Mouse (Mus musculus): Measurements from ENCODE around the gene Slx4ip. TPM values are rescaled to one million over a fixed set of nuclear protein-coding genes. Genes with fewer than 3 reads are reported as not detected.

Gene Slx4ip
- 0.85 TPM for polyA plus RNA-seq (2015; fragmentation: Illumina TruSeq; extraction: RNeasy Lipid Tissue Mini Kit (QIAGEN cat#74804); ENCODE audit: insufficient read depth, low read depth, low replicate concordance)

DNA sequence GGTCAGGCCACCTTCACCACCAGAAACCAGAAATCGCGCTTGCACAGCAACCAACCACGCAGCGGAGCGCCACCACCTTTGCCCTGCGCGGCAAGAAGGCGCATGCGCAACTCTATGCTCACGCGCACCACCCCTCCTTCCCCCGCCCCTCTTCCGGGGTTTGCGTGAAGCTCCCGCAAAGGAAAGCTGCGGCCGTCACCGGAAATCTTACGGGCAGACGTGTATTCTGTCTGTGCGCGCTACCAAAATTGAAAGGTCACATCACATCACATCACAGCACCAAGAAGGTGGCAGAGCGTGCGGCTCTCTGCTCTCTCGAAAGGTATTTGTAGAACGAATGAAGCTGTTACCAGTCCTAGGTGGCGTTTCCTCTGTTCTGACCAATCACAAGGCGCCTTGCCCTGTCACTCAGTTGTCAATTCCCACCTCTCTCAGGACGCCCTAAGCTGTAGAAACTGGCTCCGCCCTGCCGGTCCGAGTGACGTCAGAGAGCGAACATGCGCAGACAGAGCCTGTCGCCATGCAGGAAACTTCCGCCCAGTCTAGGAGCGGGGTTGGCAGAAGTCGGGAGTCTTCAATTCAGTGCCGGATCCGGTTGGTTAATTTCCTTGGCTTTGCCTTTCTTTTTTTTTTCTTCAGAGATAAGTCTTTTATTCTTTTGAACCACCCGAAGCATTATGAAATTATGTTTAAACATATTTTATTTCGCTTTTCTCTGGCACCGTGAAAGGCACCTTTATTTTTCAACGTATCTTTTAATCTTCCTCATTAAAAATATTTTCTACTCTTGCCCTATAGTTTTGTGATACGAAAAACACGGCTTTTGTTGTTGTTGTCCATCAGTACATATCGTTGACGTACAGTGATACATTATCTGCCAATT, at the start of gene Slx4ip, which contains the start of the genes AL731706.1 and Mkks:
TSS of gene Slx4ip (plus strand) at position 151 of the 883 bp plus-strand sequence.
TSS of gene AL731706.1 (minus strand) at position 322 of the 883 bp plus-strand sequence.
TSS of gene Mkks (minus strand) at position 322 of the 883 bp plus-strand sequence.

DNA sequence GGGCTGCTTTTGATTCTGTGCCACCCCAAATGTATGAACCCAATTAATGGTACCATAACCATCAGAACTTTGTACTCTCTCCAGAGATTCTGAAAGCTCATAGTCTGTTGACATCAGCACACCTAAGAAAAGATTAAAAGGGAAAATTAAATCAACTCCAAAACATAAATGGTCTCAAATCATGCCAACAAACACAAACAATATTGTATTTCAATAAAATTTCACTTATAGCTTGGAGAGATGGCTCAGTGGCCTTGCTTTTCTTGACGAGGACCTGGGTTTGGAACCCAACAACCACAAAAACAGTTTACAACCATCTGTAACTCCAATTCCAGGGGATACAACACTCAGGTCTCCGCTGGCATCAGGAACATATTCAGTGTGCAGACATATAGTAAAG, 5.4 kb upstream of the Slx4ip start, which contains the start of gene AL731706.2:
TSS of gene AL731706.2 (minus strand) at position 101 of the 400 bp plus-strand sequence.

DNA sequence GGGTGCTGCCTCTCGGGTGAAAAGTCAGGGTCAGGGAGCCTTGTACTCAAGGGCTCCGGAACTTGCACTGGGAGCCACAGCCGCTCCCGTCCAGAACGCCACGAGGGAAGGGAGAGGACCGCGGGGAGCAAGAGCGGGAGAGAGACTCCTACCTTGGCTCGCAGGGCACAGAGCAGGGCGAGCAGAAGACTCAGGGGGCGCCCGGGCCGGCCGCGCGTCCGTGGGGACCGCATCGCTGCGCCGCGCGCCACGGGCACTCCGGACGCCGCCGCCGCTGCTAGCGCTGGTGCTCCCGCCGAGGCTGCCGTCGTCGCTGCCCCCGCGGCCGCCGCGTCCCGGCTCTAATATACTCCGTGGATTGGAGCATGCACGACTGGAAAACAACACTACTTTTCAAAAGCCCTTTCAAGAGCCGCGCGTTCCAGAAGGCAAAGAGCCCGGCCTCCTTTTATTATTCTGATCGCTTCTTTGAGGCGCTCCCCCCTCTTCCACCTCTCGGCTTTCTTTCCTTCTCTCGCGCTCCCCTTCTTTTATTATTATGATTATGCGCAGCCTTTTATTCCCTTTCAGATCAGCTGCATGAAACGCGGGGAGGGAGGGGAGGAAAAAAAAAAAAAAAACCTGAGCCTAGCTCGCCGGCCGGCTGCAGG, 225.1 kb downstream of the Slx4ip start, which contains the start of gene Jag1:
TSS of gene Jag1 (minus strand) at position 620 of the 650 bp plus-strand sequence.

Other genes starting within 250 kb of the Slx4ip start
- gene Snap25, start 177.8 kb upstream of the Slx4ip start, polyA plus RNA-seq (2015; fragmentation: Illumina TruSeq; extraction: RNeasy Lipid Tissue Mini Kit (QIAGEN cat#74804); ENCODE audit: insufficient read depth, low read depth, low replicate concordance) = 7.8 TPM
- gene AL731706.2, start 5.5 kb upstream of the Slx4ip start, polyA plus RNA-seq (2015; fragmentation: Illumina TruSeq; extraction: RNeasy Lipid Tissue Mini Kit (QIAGEN cat#74804); ENCODE audit: insufficient read depth, low read depth, low replicate concordance) = not detected
- gene AL731706.1, start 171 bp downstream of the Slx4ip start, polyA plus RNA-seq (2015; fragmentation: Illumina TruSeq; extraction: RNeasy Lipid Tissue Mini Kit (QIAGEN cat#74804); ENCODE audit: insufficient read depth, low read depth, low replicate concordance) = 3.8 TPM
- 2.5 TPM for gene Mkks, start 171 bp downstream of the Slx4ip start, polyA plus RNA-seq (2015; fragmentation: Illumina TruSeq; extraction: RNeasy Lipid Tissue Mini Kit (QIAGEN cat#74804); ENCODE audit: insufficient read depth, low read depth, low replicate concordance)
- 5.9 TPM for gene Jag1, start 225.4 kb downstream of the Slx4ip start, polyA plus RNA-seq (2015; fragmentation: Illumina TruSeq; extraction: RNeasy Lipid Tissue Mini Kit (QIAGEN cat#74804); ENCODE audit: insufficient read depth, low read depth, low replicate concordance)